Comparison of ENCODE assay signal across 9 mouse cellular contexts in the genomic region with DNA sequence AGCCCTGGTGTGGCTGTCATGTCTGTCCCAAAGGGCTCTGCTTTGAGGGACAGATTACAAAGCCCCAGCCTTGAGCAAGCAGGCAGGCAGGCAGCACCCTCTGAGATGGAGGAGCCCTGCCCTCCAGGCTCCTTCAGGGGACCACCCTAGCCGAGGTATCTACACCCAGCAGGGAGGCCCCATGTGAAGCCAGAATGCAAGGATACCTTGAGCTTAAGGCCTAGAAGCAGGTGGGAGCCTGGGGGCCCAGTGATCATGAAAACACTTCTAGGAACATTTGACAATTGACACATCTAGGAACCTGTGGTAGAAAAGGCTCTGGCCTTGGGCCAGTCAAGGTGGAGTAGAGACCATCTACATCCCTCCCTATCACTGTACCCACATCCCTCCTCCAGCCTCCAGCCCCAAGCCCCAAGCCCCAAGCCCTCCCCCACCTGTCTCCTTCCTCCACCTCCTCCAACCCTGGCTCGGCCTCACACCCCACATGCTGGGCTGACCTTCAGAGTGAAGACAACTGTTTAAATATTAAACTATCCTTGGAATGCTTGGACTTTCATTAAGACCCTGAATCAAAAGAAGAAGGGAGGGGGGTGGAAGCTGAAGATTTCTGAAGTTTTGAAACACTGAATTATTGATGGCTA. TPM values are rescaled to one million over a fixed set of nuclear protein-coding genes. Genes with fewer than 3 reads are reported as not detected.
A peak's percentile ranks its signal among the peaks of the same experiment; 100 is the strongest.
DNase-seq lines count a peak whose midpoint lies in the region; ATAC-seq and TF ChIP-seq lines count a peak whose summit lies in the region.
"Had no signal": no experiment of that assay in that cellular context is flagged by ENCODE, and none has a peak within 500 bp of the region (broad histone marks: within the 10 kb centered on the region; RNA-seq: fewer than 3 reads in every experiment).

No protein-coding gene starts in this region.

- H3K9ac ChIP-seq in intestine, embryonic 14.5 days (ENCODE audit: low read length), result no peak overlapping the region
- no peak overlapping the region for H3K9ac ChIP-seq in intestine, postnatal 0 days (ENCODE audit: low read depth, low read length)
- H3K9ac ChIP-seq in kidney, embryonic 15.5 days, result no peak overlapping the region
- peak overlapping the region; percentile 23; the same call in 1 of the 2 replicates for H3K9ac ChIP-seq in stomach, embryonic 16.5 days (ENCODE audit: low read length)
- no peak overlapping the region for H3K9ac ChIP-seq in forebrain, embryonic 14.5 days (ENCODE audit: low read length)
- H3K9ac ChIP-seq in hindbrain, embryonic 11.5 days (ENCODE audit: low read depth, low read length), result no peak overlapping the region

- H3K9me3 ChIP-seq in intestine, embryonic 14.5 days (ENCODE audit: control insufficient read depth, low read length), result no peaks in the 10 kb centered on the region
- H3K9me3 ChIP-seq in intestine, postnatal 0 days (ENCODE audit: control insufficient read depth), result no peaks in the 10 kb centered on the region
- no peaks in the 10 kb centered on the region for H3K9me3 ChIP-seq in kidney, embryonic 15.5 days (replicated peaks)
- no peaks in the 10 kb centered on the region for H3K9me3 ChIP-seq in stomach, embryonic 16.5 days (replicated peaks; ENCODE audit: control insufficient read depth, low read length)
- no peaks in the 10 kb centered on the region for H3K9me3 ChIP-seq in forebrain, embryonic 14.5 days (replicated peaks; ENCODE audit: control insufficient read depth, low read length)
- no peaks in the 10 kb centered on the region for H3K9me3 ChIP-seq in hindbrain, embryonic 11.5 days (ENCODE audit: control insufficient read depth, low read length)

- H3K4me1 ChIP-seq in intestine, embryonic 14.5 days (replicated peaks; ENCODE audit: control insufficient read depth, insufficient read depth, low read length), result peaks cover 40% of the 10 kb centered on the region
- peaks cover 4% of the 10 kb centered on the region; the same call in 1 of the 2 replicates for H3K4me1 ChIP-seq in intestine, postnatal 0 days (replicated peaks; ENCODE audit: control insufficient read depth, insufficient read depth, low read length)
- peaks cover 53% of the 10 kb centered on the region for H3K4me1 ChIP-seq in kidney, embryonic 15.5 days
- H3K4me1 ChIP-seq in stomach, embryonic 16.5 days (ENCODE audit: control insufficient read depth, insufficient read depth, low read length), result peaks cover 47% of the 10 kb centered on the region
- no peaks in the 10 kb centered on the region for H3K4me1 ChIP-seq in forebrain, embryonic 14.5 days (ENCODE audit: control insufficient read depth, insufficient read depth, low read length)
- peaks cover 2% of the 10 kb centered on the region; the same call in 1 of the 2 replicates for H3K4me1 ChIP-seq in hindbrain, embryonic 11.5 days (replicated peaks; ENCODE audit: control insufficient read depth, insufficient read depth, low read length)

- no peak overlapping the region for H3K4me2 ChIP-seq in intestine, embryonic 14.5 days (ENCODE audit: low read length)
- H3K4me2 ChIP-seq in intestine, postnatal 0 days (replicated peaks; ENCODE audit: low read depth), result no peak overlapping the region
- H3K4me2 ChIP-seq in kidney, embryonic 15.5 days, result 0 out of 2 replicates have a peak overlapping the region, but pooled peaks have one; percentile 9
- H3K4me2 ChIP-seq in stomach, embryonic 16.5 days (ENCODE audit: low read depth, low read length), result no peak overlapping the region
- no peak overlapping the region for H3K4me2 ChIP-seq in forebrain, embryonic 14.5 days (ENCODE audit: low read length)
- H3K4me2 ChIP-seq in hindbrain, embryonic 11.5 days (replicated peaks; ENCODE audit: low read depth, low read length), result no peak overlapping the region

- no peaks in the 10 kb centered on the region for H3K27me3 ChIP-seq in intestine, embryonic 14.5 days (replicated peaks; ENCODE audit: control insufficient read depth, insufficient read depth, low read length)
- no peaks in the 10 kb centered on the region for H3K27me3 ChIP-seq in intestine, postnatal 0 days (replicated peaks; ENCODE audit: control insufficient read depth, insufficient read depth, low read length)
- no peaks in the 10 kb centered on the region for H3K27me3 ChIP-seq in kidney, embryonic 15.5 days
- no peaks in the 10 kb centered on the region for H3K27me3 ChIP-seq in stomach, embryonic 16.5 days (ENCODE audit: control insufficient read depth, insufficient read depth, low read length)
- H3K27me3 ChIP-seq in forebrain, embryonic 14.5 days (replicated peaks; ENCODE audit: control insufficient read depth, insufficient read depth, low read length), result no peaks in the 10 kb centered on the region
- H3K27me3 ChIP-seq in hindbrain, embryonic 11.5 days (ENCODE audit: control insufficient read depth, insufficient read depth, low read length), result no peaks in the 10 kb centered on the region

- ATAC-seq in intestine, embryonic 14.5 days (replicated peaks; ENCODE audit: low FRiP score, low TSS enrichment, low read depth), result no peak
- no peak for ATAC-seq in intestine, postnatal 0 days
- peak; percentile 54; the same call in 1 of the 2 replicates for ATAC-seq in kidney, embryonic 15.5 days (replicated peaks; ENCODE audit: low FRiP score)
- ATAC-seq in stomach, embryonic 16.5 days (ENCODE audit: insufficient read depth, low FRiP score), result no peak
- no peak for ATAC-seq in forebrain, embryonic 14.5 days
- no peak for ATAC-seq in hindbrain, embryonic 11.5 days (ENCODE audit: low FRiP score)

- peak overlapping the region; percentile 89 for H3K27ac ChIP-seq in intestine, embryonic 14.5 days (ENCODE audit: low read depth)
- no peak overlapping the region for H3K27ac ChIP-seq in intestine, postnatal 0 days (ENCODE audit: low read depth, low read length)
- peak overlapping the region; percentile 92 for H3K27ac ChIP-seq in kidney, embryonic 15.5 days
- peak overlapping the region; percentile 53; the same call in 1 of the 2 replicates for H3K27ac ChIP-seq in stomach, embryonic 16.5 days (ENCODE audit: low read length)
- H3K27ac ChIP-seq in forebrain, embryonic 14.5 days (ENCODE audit: low read depth, low read length), result no peak overlapping the region
- H3K27ac ChIP-seq in hindbrain, embryonic 11.5 days (ENCODE audit: low read depth, low read length), result no peak overlapping the region

- TF ChIP-seq CTCF in intestine, postnatal 0 days (IDR thresholded peaks at IDR 0.05; ENCODE audit: low read depth), result no peak

- no peak for DNase-seq in intestine, embryonic 14.5 days (ENCODE audit: low spot score)
- DNase-seq in urinary bladder, adult 2 months (ENCODE audit: low spot score), result peak; percentile 17
- DNase-seq in urinary bladder, adult 18-20 months (ENCODE audit: low spot score in 2 of 2), result no peak
- no peak for DNase-seq in forebrain, embryonic 14.5 days (ENCODE audit: low spot score)
- DNase-seq in hindbrain, embryonic 11.5 days (ENCODE audit: low spot score), result no peak
- DNase-seq: right cerebral cortex, postnatal 14 days had no signal

- no peak overlapping the region for H3K4me3 ChIP-seq in intestine, embryonic 14.5 days (ENCODE audit: low read depth, low read length)
- H3K4me3 ChIP-seq in intestine, postnatal 0 days (ENCODE audit: low read depth, low read length), result no peak overlapping the region
- no peak overlapping the region for H3K4me3 ChIP-seq in kidney, embryonic 15.5 days (replicated peaks)
- no peak overlapping the region for H3K4me3 ChIP-seq in stomach, embryonic 16.5 days (replicated peaks; ENCODE audit: low read length)
- no peak overlapping the region for H3K4me3 ChIP-seq in forebrain, embryonic 14.5 days (ENCODE audit: low read depth, low read length)
- H3K4me3 ChIP-seq in hindbrain, embryonic 11.5 days (ENCODE audit: low read depth, low read length), result no peak overlapping the region

- 14% methylated on average over 2 of the region's 2 CpGs for WGBS in intestine, embryonic 14.5 days
- WGBS in intestine, postnatal 0 days, result 32% methylated on average over 2 of the region's 2 CpGs
- 16% methylated on average over 2 of the region's 2 CpGs for WGBS in kidney, embryonic 15.5 days
- 13% methylated on average over 2 of the region's 2 CpGs for WGBS in stomach, embryonic 16.5 days
- WGBS in forebrain, embryonic 14.5 days, result 20% methylated on average over 2 of the region's 2 CpGs
- WGBS in hindbrain, embryonic 11.5 days, result 30% methylated on average over 2 of the region's 2 CpGs

- no peaks in the 10 kb centered on the region for H3K36me3 ChIP-seq in intestine, embryonic 14.5 days (ENCODE audit: control insufficient read depth, insufficient read depth, low read length)
- H3K36me3 ChIP-seq in intestine, postnatal 0 days (ENCODE audit: control insufficient read depth, insufficient read depth), result no peaks in the 10 kb centered on the region
- no peaks in the 10 kb centered on the region for H3K36me3 ChIP-seq in kidney, embryonic 15.5 days
- H3K36me3 ChIP-seq in stomach, embryonic 16.5 days (ENCODE audit: control insufficient read depth, insufficient read depth, low read length), result no peaks in the 10 kb centered on the region
- H3K36me3 ChIP-seq in forebrain, embryonic 14.5 days (ENCODE audit: control insufficient read depth, insufficient read depth, low read length), result no peaks in the 10 kb centered on the region
- no peaks in the 10 kb centered on the region for H3K36me3 ChIP-seq in hindbrain, embryonic 11.5 days (ENCODE audit: control insufficient read depth, insufficient read depth, low read length)

RNA-seq across cellular contexts. Expression of a gene that starts 34.8 kb away (rescaled TPM):
- polyA plus RNA-seq in intestine, embryonic 14.5 days (2014; fragmentation: Nextera tagmentation; extraction: Ambion mirVana), result 9.2 and 11.9 TPM in 2 replicates
- 2.9 and 3.8 TPM in 2 replicates for polyA plus RNA-seq in intestine, postnatal 0 days (2015; fragmentation: Nextera tagmentation; extraction: Ambion mirVana)
- 32.3 and 34.9 TPM in 2 replicates for polyA plus RNA-seq in urinary bladder, adult 2 months (2012; rRNA removed)
- 17.5 and 18.5 TPM in 2 replicates for polyA plus RNA-seq in kidney, embryonic 15.5 days (2015; fragmentation: Nextera tagmentation; extraction: Ambion mirVana)
- 18.4 and 20.2 TPM in 2 replicates for polyA plus RNA-seq in stomach, embryonic 16.5 days (2015; fragmentation: Nextera tagmentation; extraction: Ambion mirVana)
- 12.2 and 14.7 TPM in 2 replicates for polyA plus RNA-seq in forebrain, embryonic 14.5 days (2014; fragmentation: Nextera tagmentation; extraction: Ambion mirVana)
- 12.9 and 17.9 TPM in 2 replicates for polyA plus RNA-seq in hindbrain, embryonic 11.5 days (2014; fragmentation: Nextera tagmentation; extraction: Ambion mirVana)

Comparison
In these comparisons a context has a peak if more than half of its experiments do, and no peak if none do; other contexts are left out.
1. H3K27ac ChIP-seq: peak in intestine, embryonic 14.5 days (single experiment), kidney, embryonic 15.5 days (single experiment) and stomach, embryonic 16.5 days (single experiment); none in intestine, postnatal 0 days (single experiment), forebrain, embryonic 14.5 days (single experiment) and hindbrain, embryonic 11.5 days (single experiment).